In the genomic region with DNA sequence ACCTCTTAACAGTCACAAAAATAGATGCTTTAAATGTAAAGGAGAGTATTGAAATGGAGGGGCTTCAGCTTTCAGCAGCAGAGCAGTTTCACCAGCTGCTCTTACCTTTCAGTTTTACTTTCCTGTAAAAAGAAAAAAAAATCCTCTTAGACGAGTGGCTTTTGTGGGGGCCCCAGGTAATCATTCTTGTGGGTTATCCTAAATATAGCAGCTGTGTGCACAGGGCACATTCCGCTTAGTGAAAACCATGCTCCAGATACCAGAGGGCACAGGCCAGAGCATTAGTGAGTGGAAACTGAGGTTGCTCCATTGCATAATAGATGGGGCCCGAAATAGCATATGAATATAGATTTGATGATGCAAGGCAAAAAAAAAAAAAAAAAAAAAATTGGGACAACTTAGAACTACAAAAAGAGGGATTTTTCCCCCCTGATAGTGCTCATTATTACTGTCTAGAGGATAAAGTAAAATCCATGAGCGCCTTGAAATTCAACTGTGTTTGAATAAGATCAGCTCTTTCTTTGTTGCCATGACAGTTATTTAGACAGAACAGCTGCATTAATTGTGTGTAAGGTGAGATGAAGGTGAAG, we compare ENCODE assay signal across 8 mouse cellular contexts. TPM values are rescaled to one million over a fixed set of nuclear protein-coding genes. Genes with fewer than 3 reads are reported as not detected.
A peak's percentile ranks its signal among the peaks of the same experiment; 100 is the strongest.
DNase-seq lines count a peak whose midpoint lies in the region; ATAC-seq and TF ChIP-seq lines count a peak whose summit lies in the region.
"Had no signal": no experiment of that assay in that cellular context is flagged by ENCODE, and none has a peak within 500 bp of the region (broad histone marks: within the 10 kb centered on the region; RNA-seq: fewer than 3 reads in every experiment).

No protein-coding gene starts in this region.

- peak overlapping the region; percentile 71; the same call in 1 of the 2 replicates for H3K4me3 ChIP-seq in lung, embryonic 16.5 days (ENCODE audit: low read length)
- no peak overlapping the region for H3K4me3 ChIP-seq in lung, adult 2 months (replicated peaks; ENCODE audit: extremely low read depth, low read depth, low read length)
- peak overlapping the region; percentile 82 for H3K4me3 ChIP-seq in embryonic facial prominence, embryonic 15.5 days (replicated peaks)
- peak overlapping the region; percentile 60 for H3K4me3 ChIP-seq in myocyte

- intact Hi-C loops in gastrocnemius, postnatal 14 days (cut with DNase I; ENCODE audit: low total_unique reads), result no loop called here

- peak overlapping the region; percentile 55 for H3K4me2 ChIP-seq in lung, embryonic 16.5 days (ENCODE audit: low read depth, low read length)
- H3K4me2 ChIP-seq in embryonic facial prominence, embryonic 15.5 days (replicated peaks), result 0 out of 2 replicates have a peak overlapping the region, but pooled peaks have one; percentile 80
- peak overlapping the region; percentile 77 for H3K4me2 ChIP-seq in myocyte (ENCODE audit: low read depth)

- no peaks in the 10 kb centered on the region for H3K27me3 ChIP-seq in lung, embryonic 16.5 days (ENCODE audit: control insufficient read depth, insufficient read depth, low read depth, low read length)
- H3K27me3 ChIP-seq in embryonic facial prominence, embryonic 15.5 days, result no peaks in the 10 kb centered on the region
- no peaks in the 10 kb centered on the region for H3K27me3 ChIP-seq in myocyte (ENCODE audit: control insufficient read depth, insufficient read depth, insufficient read length)

- DNase-seq in lung, adult 2 months, result no peak
- peak; percentile 18 for DNase-seq in induced T-regulatory cell, adult 2 months (ENCODE audit: low read depth)
- no peak for DNase-seq in gastrocnemius, postnatal 10 days
- no peak for DNase-seq in gastrocnemius, postnatal 14 days
- DNase-seq: thymus, adult 18-20 months had no signal

- WGBS in lung, embryonic 16.5 days, result 63% methylated on average over 4 of the region's 4 CpGs
- 74% methylated on average over 4 of the region's 4 CpGs for WGBS in lung, adult 2 months
- 85% methylated on average over 4 of the region's 4 CpGs for WGBS in embryonic facial prominence, embryonic 15.5 days

- ATAC-seq in lung, embryonic 16.5 days (ENCODE audit: low read depth), result no peak
- no peak for ATAC-seq in embryonic facial prominence, embryonic 15.5 days (ENCODE audit: insufficient number of reproducible peaks, low FRiP score, low TSS enrichment, low read depth)

- no peaks in the 10 kb centered on the region for H3K36me3 ChIP-seq in lung, embryonic 16.5 days (ENCODE audit: control insufficient read depth, insufficient read depth, low read length)
- no peaks in the 10 kb centered on the region for H3K36me3 ChIP-seq in embryonic facial prominence, embryonic 15.5 days
- no peaks in the 10 kb centered on the region for H3K36me3 ChIP-seq in myocyte (ENCODE audit: control insufficient read depth, insufficient read depth)

- peak overlapping the region; percentile 87 for H3K9ac ChIP-seq in lung, embryonic 16.5 days (ENCODE audit: low read length)
- no peak overlapping the region for H3K9ac ChIP-seq in embryonic facial prominence, embryonic 15.5 days

- TF ChIP-seq CTCF in lung, adult 2 months (IDR thresholded peaks at IDR 0.05; ENCODE audit: insufficient read depth, low read length), result no peak

- H3K4me1 ChIP-seq in lung, embryonic 16.5 days (replicated peaks; ENCODE audit: control insufficient read depth, insufficient read depth, low read length), result peaks cover 15% of the 10 kb centered on the region
- peaks cover 4% of the 10 kb centered on the region; the same call in 1 of the 2 replicates for H3K4me1 ChIP-seq in lung, adult 2 months (ENCODE audit: control insufficient read depth, insufficient read depth, low read length)
- peaks cover 11% of the 10 kb centered on the region for H3K4me1 ChIP-seq in embryonic facial prominence, embryonic 15.5 days

- H3K27ac ChIP-seq in lung, embryonic 16.5 days (ENCODE audit: low read length), result no peak overlapping the region
- H3K27ac ChIP-seq in embryonic facial prominence, embryonic 15.5 days (replicated peaks), result no peak overlapping the region

- H3K79me2 ChIP-seq in myocyte (ENCODE audit: control insufficient read depth, insufficient read depth), result peaks cover 36% of the 10 kb centered on the region

- H3ac ChIP-seq in myocyte (ENCODE audit: control insufficient read depth, insufficient read length), result no peak overlapping the region

- no peak for TF ChIP-seq POLR2A in lung, adult 2 months (IDR thresholded peaks at IDR 0.05; ENCODE audit: borderline replicate concordance, extremely low read depth, low read depth, low read length)
- no peak for TF ChIP-seq POLR2A in myocyte (IDR thresholded peaks at IDR 0.05; ENCODE audit: insufficient read length, low read depth)

- H3K9me3 ChIP-seq in lung, embryonic 16.5 days (ENCODE audit: control insufficient read depth, low read length), result no peaks in the 10 kb centered on the region
- no peaks in the 10 kb centered on the region for H3K9me3 ChIP-seq in embryonic facial prominence, embryonic 15.5 days (replicated peaks)

TF ChIP-seq in myocyte, 11 proteins besides CTCF, POLR2A, EP300 and RAD21:
- TF ChIP-seq REST (IDR thresholded peaks at IDR 0.05; ENCODE audit: insufficient read depth, insufficient read length) (no peak), USF1 (IDR thresholded peaks at IDR 0.05; ENCODE audit: low read depth) (no peak), E2F4 (IDR thresholded peaks at IDR 0.05; ENCODE audit: insufficient read depth) (no peak), TCF3 (IDR thresholded peaks at IDR 0.05; ENCODE audit: insufficient read length, low read depth) (no peak)
TF ChIP-seq in myocyte: peak in this region for 0.

RNA-seq across cellular contexts. Expression of a gene that starts 1.2 kb away (rescaled TPM):
- polyA plus RNA-seq in lung, embryonic 16.5 days (2015; fragmentation: Nextera tagmentation; extraction: Ambion mirVana), result 14.8 and 16.6 TPM in 2 replicates
- 2.0 and 2.1 TPM in 2 replicates for polyA plus RNA-seq in lung, adult 2 months (2012; rRNA removed)
- 15.9 and 16.5 TPM in 2 replicates for polyA plus RNA-seq in embryonic facial prominence, embryonic 15.5 days (2015; fragmentation: Nextera tagmentation; extraction: Ambion mirVana)
- 1.5 TPM for polyA plus RNA-seq in myocyte (2012; fragmentation: generic; extraction: Trizol)
- total RNA-seq in gastrocnemius, postnatal 10 days (2021), result 1 to 10 TPM in 1 of 2 experiments, under 1 TPM in 1; 0.80 to 2.1 TPM
- 1 to 10 TPM in 1 of 2 experiments, under 1 TPM in 1; 0.92 to 2.2 TPM for total RNA-seq in gastrocnemius, postnatal 14 days (2021)

RNA-seq across cellular contexts. Expression of a gene that starts 35.8 kb away (rescaled TPM):
- polyA plus RNA-seq in lung, embryonic 16.5 days (2015; fragmentation: Nextera tagmentation; extraction: Ambion mirVana), result 21.1 and 24.8 TPM in 2 replicates
- 10.8 and 16.1 TPM in 2 replicates for polyA plus RNA-seq in lung, adult 2 months (2012; rRNA removed)
- polyA plus RNA-seq in embryonic facial prominence, embryonic 15.5 days (2015; fragmentation: Nextera tagmentation; extraction: Ambion mirVana), result 25.4 and 27.3 TPM in 2 replicates
- 9.5 TPM for polyA plus RNA-seq in myocyte (2012; fragmentation: generic; extraction: Trizol)
- 10 to 100 TPM in 1 of 2 experiments, 1 to 10 TPM in 1; 7.4 to 17.5 TPM for total RNA-seq in gastrocnemius, postnatal 10 days (2021)
- 1 to 10 TPM; 7.4 to 9.5 TPM for total RNA-seq in gastrocnemius, postnatal 14 days (2021)
